Mouse (Mus musculus): ENCODE results near the gene Arf1. TPM values are rescaled to one million over a fixed set of nuclear protein-coding genes. Genes with fewer than 3 reads are reported as not detected.

Arf1 gene
- polyA plus RNA-seq, 1 experiment from 2014 or later = 645 TPM

Other genes with a start within 250 kb of the Arf1 start
- gene Obscn, start 91.9 kb downstream of the Arf1 start, polyA plus RNA-seq (2015; fragmentation: Nextera tagmentation; extraction: Ambion mirVana) = 0.72 and 0.91 TPM in 2 replicates
- 7.5 and 8.3 TPM in 2 replicates for gene Iba57, start 64.5 kb downstream of the Arf1 start, polyA plus RNA-seq (2015; fragmentation: Nextera tagmentation; extraction: Ambion mirVana)
- 0.29 and 0.42 TPM in 2 replicates for gene Gjc2, start 45.1 kb downstream of the Arf1 start, polyA plus RNA-seq (2015; fragmentation: Nextera tagmentation; extraction: Ambion mirVana)
- gene Guk1, start 36.1 kb downstream of the Arf1 start, polyA plus RNA-seq (2015; fragmentation: Nextera tagmentation; extraction: Ambion mirVana) = 225 and 262 TPM in 2 replicates
- 99.3 and 103 TPM in 2 replicates for gene Mrpl55, start 25.8 kb downstream of the Arf1 start, polyA plus RNA-seq (2015; fragmentation: Nextera tagmentation; extraction: Ambion mirVana)
- 27.3 and 28.6 TPM in 2 replicates for gene 2310033P09Rik, start 19.9 kb downstream of the Arf1 start, polyA plus RNA-seq (2015; fragmentation: Nextera tagmentation; extraction: Ambion mirVana)
- 0.14 and 0.35 TPM in 2 replicates for gene Wnt3a, start 62.5 kb upstream of the Arf1 start, polyA plus RNA-seq (2015; fragmentation: Nextera tagmentation; extraction: Ambion mirVana)
- 2.6 and 3.0 TPM in 2 replicates for gene Wnt9a, start 78.7 kb upstream of the Arf1 start, polyA plus RNA-seq (2015; fragmentation: Nextera tagmentation; extraction: Ambion mirVana)
- not detected in 2 replicates for gene Prss38, start 147.4 kb upstream of the Arf1 start, polyA plus RNA-seq (2015; fragmentation: Nextera tagmentation; extraction: Ambion mirVana)
- 20.2 and 20.5 TPM in 2 replicates for gene Jmjd4, start 221.8 kb upstream of the Arf1 start, polyA plus RNA-seq (2015; fragmentation: Nextera tagmentation; extraction: Ambion mirVana)
- 541 and 630 TPM in 2 replicates for gene Snap47, start 222.9 kb upstream of the Arf1 start, polyA plus RNA-seq (2015; fragmentation: Nextera tagmentation; extraction: Ambion mirVana)
- 8.9 and 10.7 TPM in 2 replicates for gene Zfp867, start 244.2 kb upstream of the Arf1 start, polyA plus RNA-seq (2015; fragmentation: Nextera tagmentation; extraction: Ambion mirVana)

Data from neural tube, embryonic 15.5 days (tissue).